Mouse (Mus musculus): ENCODE measurements around the gene Sfn. TPM values are rescaled to one million over a fixed set of nuclear protein-coding genes. Genes with fewer than 3 reads are reported as not detected.

Sfn gene
- total and polyA plus RNA-seq, 2 experiments from 2014 or later = 0.18 to 6.8 TPM

DNA sequence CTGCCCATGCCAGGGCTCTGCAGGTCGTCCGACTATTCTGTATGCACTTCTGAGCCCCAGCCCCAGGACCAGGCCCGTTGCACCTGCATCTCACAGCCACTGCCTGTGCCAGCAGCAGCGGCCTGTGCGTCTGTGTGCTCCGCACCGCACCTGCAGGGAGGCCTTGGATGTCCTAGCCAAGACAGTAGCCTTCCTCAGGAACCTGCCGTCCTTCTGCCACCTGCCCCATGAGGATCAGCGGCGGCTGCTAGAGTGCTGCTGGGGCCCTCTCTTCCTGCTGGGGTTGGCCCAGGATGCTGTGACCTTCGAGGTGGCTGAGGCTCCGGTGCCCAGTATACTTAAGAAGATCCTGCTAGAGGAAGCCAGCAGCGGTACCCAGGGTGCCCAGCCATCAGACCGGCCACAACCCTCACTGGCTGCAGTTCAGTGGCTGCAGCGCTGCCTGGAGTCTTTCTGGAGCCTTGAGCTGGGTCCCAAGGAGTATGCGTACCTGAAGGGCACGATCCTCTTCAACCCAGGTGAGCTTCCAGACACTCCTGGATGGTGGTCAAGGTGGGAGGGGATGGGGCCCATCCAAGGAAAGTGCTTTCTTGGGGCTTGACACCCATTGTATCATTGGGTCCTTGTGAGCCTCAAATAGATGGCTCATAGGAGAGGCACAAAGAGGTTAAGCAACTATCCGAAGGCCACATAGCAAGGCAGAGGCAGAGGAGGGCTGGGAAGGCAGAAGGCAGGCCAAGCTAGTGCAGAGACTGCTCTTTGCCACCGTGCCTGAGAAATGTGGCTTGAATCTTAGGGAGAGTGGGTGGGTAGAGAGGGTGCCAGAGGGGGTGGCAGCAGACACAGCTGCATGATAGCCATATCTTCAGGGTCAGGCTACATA lies 48.3 kb downstream of the Sfn start:
- H3K4me2 ChIP-seq (ENCODE audit: low read depth, low read length) = peak overlapping the region; percentile 60
- DNase-seq (ENCODE audit: low spot score) = no peak
- H3K36me3 ChIP-seq (replicated peaks; ENCODE audit: control insufficient read depth, insufficient read depth, low read length) = 0 out of 2 replicates have a peak, but pooled peaks cover 3% of the 10 kb centered on the region
- no peaks in the 10 kb centered on the region for H3K27me3 ChIP-seq (ENCODE audit: control insufficient read depth, insufficient read depth, low read length)
- ATAC-seq (ENCODE audit: insufficient read depth, low read depth) = no peak; the same call in 1 of the 2 replicates
- no peaks in the 10 kb centered on the region for H3K9me3 ChIP-seq (replicated peaks; ENCODE audit: control insufficient read depth, low read length)
- H3K9ac ChIP-seq (replicated peaks; ENCODE audit: low read depth, low read length) = peak overlapping the region; percentile 49
- TF ChIP-seq CTCF (IDR thresholded peaks at IDR 0.05; ENCODE audit: low read depth) (no peak), EP300 (IDR thresholded peaks at IDR 0.05; ENCODE audit: low read depth) (no peak)
- 0 out of 2 replicates have a peak, but pooled peaks cover 5% of the 10 kb centered on the region for H3K4me1 ChIP-seq (ENCODE audit: control insufficient read depth, insufficient read depth)
- WGBS = 35% methylated on average over 19 of the region's 19 CpGs
- H3K27ac ChIP-seq (ENCODE audit: low read depth) = peak overlapping the region; percentile 91
- peak overlapping the region; percentile 44 for H3K4me3 ChIP-seq (ENCODE audit: low read depth, low read length)

DNA sequence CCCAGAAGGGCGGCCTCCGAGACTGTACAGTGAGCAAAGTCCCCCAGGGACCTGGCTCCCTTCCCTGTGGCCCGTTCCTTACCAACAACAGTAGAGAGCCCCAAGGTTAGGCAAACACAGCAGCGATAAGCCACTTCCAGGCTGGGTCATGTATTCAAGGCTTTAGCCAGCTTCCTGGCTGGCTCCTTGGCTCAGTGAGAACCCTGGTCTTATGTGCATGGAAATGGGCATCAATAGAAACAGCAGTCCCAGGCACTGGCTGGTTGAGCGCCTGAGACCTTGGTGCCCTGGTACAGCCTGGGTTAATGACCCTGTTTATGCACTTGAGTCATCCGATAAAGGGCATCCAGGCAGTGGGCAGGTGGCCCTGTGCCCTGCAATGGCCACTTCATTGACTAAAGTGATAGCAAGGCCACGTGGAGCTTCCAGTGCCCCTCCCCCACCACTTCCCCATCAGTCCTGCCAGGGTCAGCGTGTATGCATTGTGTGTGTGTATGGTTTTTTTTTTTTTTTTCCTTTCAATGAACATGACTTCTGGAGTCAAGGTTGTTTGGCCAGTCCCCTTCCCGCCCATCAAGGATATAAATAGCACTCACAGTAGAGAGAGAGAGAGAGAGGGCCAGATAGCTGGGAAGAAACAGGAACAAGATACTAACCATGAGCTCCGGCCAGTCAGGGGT lies 49.1 kb downstream of the Sfn start, which contains the start of gene Nr0b2:
Nr0b2 (plus strand) TSS at position 609 of the 680 bp plus-strand sequence.
- H3K36me3 ChIP-seq (replicated peaks; ENCODE audit: control insufficient read depth, insufficient read depth, low read length) = 0 out of 2 replicates have a peak, but pooled peaks cover 3% of the 10 kb centered on the region
- H3K9me3 ChIP-seq (replicated peaks; ENCODE audit: control insufficient read depth, low read length) = no peaks in the 10 kb centered on the region
- peak within 1 kb of the TSS; percentile 91 for H3K27ac ChIP-seq (ENCODE audit: low read depth)
- peak within 1 kb of the TSS; percentile 60 for H3K4me2 ChIP-seq (ENCODE audit: low read depth, low read length)
- no peaks in the 10 kb centered on the region for H3K27me3 ChIP-seq (ENCODE audit: control insufficient read depth, insufficient read depth, low read length)
- peak within 1 kb of the TSS; percentile 49 for H3K9ac ChIP-seq (replicated peaks; ENCODE audit: low read depth, low read length)
- DNase-seq (ENCODE audit: low spot score) = peak; percentile 76
- peak within 1 kb of the TSS; percentile 44 for H3K4me3 ChIP-seq (ENCODE audit: low read depth, low read length)
- WGBS = 32% methylated on average over 10 of the region's 10 CpGs
- 0 out of 2 replicates have a peak, but pooled peaks cover 5% of the 10 kb centered on the region for H3K4me1 ChIP-seq (ENCODE audit: control insufficient read depth, insufficient read depth)
- TF ChIP-seq EP300 (IDR thresholded peaks at IDR 0.05; ENCODE audit: low read depth) (peak; percentile 48; the same call in 1 of the 2 replicates), CTCF (IDR thresholded peaks at IDR 0.05; ENCODE audit: low read depth) (no peak)
- ATAC-seq (ENCODE audit: insufficient read depth, low read depth) = peak; percentile 88

DNA sequence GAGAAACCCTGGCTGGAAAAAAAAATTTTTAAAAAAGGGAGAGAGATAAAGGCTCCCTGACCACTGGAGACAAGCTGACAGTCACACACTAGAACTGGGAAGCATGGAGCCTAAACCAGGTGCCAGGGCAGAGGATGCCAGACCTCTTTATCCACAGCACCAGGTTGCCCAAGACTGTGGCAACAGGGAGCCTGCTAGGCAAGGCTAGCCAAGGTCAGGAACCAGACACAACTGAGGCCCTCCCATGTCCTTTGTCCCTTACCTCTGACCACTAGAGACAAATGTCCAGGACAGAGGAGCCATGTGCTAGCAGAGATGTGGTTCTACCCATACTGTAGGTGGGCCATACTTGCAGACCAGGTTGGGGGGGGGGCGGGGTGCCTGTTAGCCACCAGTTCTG lies 49.9 kb downstream of the Sfn start:
- WGBS = 100% methylated on average over 1 of the region's 1 CpGs

More for the DNA sequence above, 49.9 kb downstream of the Sfn start:
- H3K4me3 ChIP-seq (ENCODE audit: low read depth, low read length) = no peak overlapping the region
- H3K9ac ChIP-seq (replicated peaks; ENCODE audit: low read depth, low read length) = no peak overlapping the region
- no peaks in the 10 kb centered on the region for H3K27me3 ChIP-seq (ENCODE audit: control insufficient read depth, insufficient read depth, low read length)
- 0 out of 2 replicates have a peak, but pooled peaks cover 5% of the 10 kb centered on the region for H3K4me1 ChIP-seq (ENCODE audit: control insufficient read depth, insufficient read depth)
- no peak for TF ChIP-seq CTCF (IDR thresholded peaks at IDR 0.05; ENCODE audit: low read depth)
- no peak for TF ChIP-seq EP300 (IDR thresholded peaks at IDR 0.05; ENCODE audit: low read depth)
- ATAC-seq (ENCODE audit: insufficient read depth, low read depth) = no peak
- H3K9me3 ChIP-seq (replicated peaks; ENCODE audit: control insufficient read depth, low read length) = no peaks in the 10 kb centered on the region
- 0 out of 2 replicates have a peak, but pooled peaks cover 3% of the 10 kb centered on the region for H3K36me3 ChIP-seq (replicated peaks; ENCODE audit: control insufficient read depth, insufficient read depth, low read length)
- no peak overlapping the region for H3K4me2 ChIP-seq (ENCODE audit: low read depth, low read length)
- H3K27ac ChIP-seq (ENCODE audit: low read depth) = no peak overlapping the region
- DNase-seq (ENCODE audit: low spot score) = no peak

Small RNAs within 50 kb of the gene (microRNA-seq; reads per million reads assigned to microRNA genes)
- not detected for gene Gm23158

Other genes with a start within 250 kb of the Sfn start
- gene Wdtc1, start 248.7 kb downstream of the Sfn start, total RNA-seq (2014; rRNA removed; ENCODE audit: low replicate concordance) = 30.2 and 39.9 TPM in 2 replicates
- 9.3 and 9.6 TPM in 2 replicates for gene Wdtc1, start 248.7 kb downstream of the Sfn start, polyA plus RNA-seq (2015; fragmentation: Nextera tagmentation; extraction: Ambion mirVana)
- gene Slc9a1, start 232.5 kb downstream of the Sfn start, total RNA-seq (2014; rRNA removed; ENCODE audit: low replicate concordance) = 15.8 and 30.8 TPM in 2 replicates
- gene Slc9a1, start 232.5 kb downstream of the Sfn start, polyA plus RNA-seq (2015; fragmentation: Nextera tagmentation; extraction: Ambion mirVana) = 4.0 and 4.4 TPM in 2 replicates
- gene Tent5b, start 122.0 kb downstream of the Sfn start, total RNA-seq (2014; rRNA removed; ENCODE audit: low replicate concordance) = 33.3 and 48.2 TPM in 2 replicates
- gene Tent5b, start 122.0 kb downstream of the Sfn start, polyA plus RNA-seq (2015; fragmentation: Nextera tagmentation; extraction: Ambion mirVana) = 0.78 and 1.4 TPM in 2 replicates
- 4.1 and 9.8 TPM in 2 replicates for gene Trnp1, start 103.6 kb downstream of the Sfn start, total RNA-seq (2014; rRNA removed; ENCODE audit: low replicate concordance)
- 1.8 and 2.7 TPM in 2 replicates for gene Trnp1, start 103.6 kb downstream of the Sfn start, polyA plus RNA-seq (2015; fragmentation: Nextera tagmentation; extraction: Ambion mirVana)
- gene Kdf1, start 83.2 kb downstream of the Sfn start, total RNA-seq (2014; rRNA removed; ENCODE audit: low replicate concordance) = not detected in 2 replicates
- gene Kdf1, start 83.2 kb downstream of the Sfn start, polyA plus RNA-seq (2015; fragmentation: Nextera tagmentation; extraction: Ambion mirVana) = 0.16 and 0.30 TPM in 2 replicates
- gene Nudc, start 56.2 kb downstream of the Sfn start, total RNA-seq (2014; rRNA removed; ENCODE audit: low replicate concordance) = 29.2 and 42.1 TPM in 2 replicates
- 146 and 152 TPM in 2 replicates for gene Nudc, start 56.2 kb downstream of the Sfn start, polyA plus RNA-seq (2015; fragmentation: Nextera tagmentation; extraction: Ambion mirVana)
- 11.1 and 36.4 TPM in 2 replicates for gene Nr0b2, start 48.8 kb downstream of the Sfn start, total RNA-seq (2014; rRNA removed; ENCODE audit: low replicate concordance)
- 30.8 and 32.2 TPM in 2 replicates for gene Nr0b2, start 48.8 kb downstream of the Sfn start, polyA plus RNA-seq (2015; fragmentation: Nextera tagmentation; extraction: Ambion mirVana)
- gene Gpatch3, start 27.4 kb downstream of the Sfn start, total RNA-seq (2014; rRNA removed; ENCODE audit: low replicate concordance) = 8.2 and 9.4 TPM in 2 replicates
- 3.5 and 3.6 TPM in 2 replicates for gene Gpatch3, start 27.4 kb downstream of the Sfn start, polyA plus RNA-seq (2015; fragmentation: Nextera tagmentation; extraction: Ambion mirVana)
- 8.9 and 17.2 TPM in 2 replicates for gene Gpn2, start 17.8 kb downstream of the Sfn start, total RNA-seq (2014; rRNA removed; ENCODE audit: low replicate concordance)
- gene Gpn2, start 17.8 kb downstream of the Sfn start, polyA plus RNA-seq (2015; fragmentation: Nextera tagmentation; extraction: Ambion mirVana) = 8.6 and 8.8 TPM in 2 replicates
- gene Zdhhc18, start 48.0 kb upstream of the Sfn start, total RNA-seq (2014; rRNA removed; ENCODE audit: low replicate concordance) = 11.4 and 21.8 TPM in 2 replicates
- 1.7 and 2.3 TPM in 2 replicates for gene Zdhhc18, start 48.0 kb upstream of the Sfn start, polyA plus RNA-seq (2015; fragmentation: Nextera tagmentation; extraction: Ambion mirVana)
- 8.7 and 13.7 TPM in 2 replicates for gene Pigv, start 70.5 kb upstream of the Sfn start, total RNA-seq (2014; rRNA removed; ENCODE audit: low replicate concordance)
- 12.9 and 13.5 TPM in 2 replicates for gene Pigv, start 70.5 kb upstream of the Sfn start, polyA plus RNA-seq (2015; fragmentation: Nextera tagmentation; extraction: Ambion mirVana)
- gene Arid1a, start 154.6 kb upstream of the Sfn start, total RNA-seq (2014; rRNA removed; ENCODE audit: low replicate concordance) = 27.9 and 33.3 TPM in 2 replicates
- gene Arid1a, start 154.6 kb upstream of the Sfn start, polyA plus RNA-seq (2015; fragmentation: Nextera tagmentation; extraction: Ambion mirVana) = 9.7 and 10.1 TPM in 2 replicates